Mouse (Mus musculus) spleen, adult 2 months (tissue): ENCODE measurements around the gene Pdpk1.

Experiments used
- CTCF ChIP-seq: fragments of 200-500 bp; IDR thresholded peaks from 2 replicates; pipeline ENCODE4 v1.5.1; 2011; ENCODE audit warnings: mild to moderate bottlenecking, inconsistent platforms; ENCODE audit not compliant: insufficient read depth, insufficient read length, insufficient replicate concordance; ENCODE audit errors: extremely low read depth
- POLR2A ChIP-seq: fragments of 200-500 bp; IDR thresholded peaks from 2 replicates; pipeline ENCODE4 v1.6.1; 2011; ENCODE audit warnings: low read depth, low read length, inconsistent platforms

DNA sequence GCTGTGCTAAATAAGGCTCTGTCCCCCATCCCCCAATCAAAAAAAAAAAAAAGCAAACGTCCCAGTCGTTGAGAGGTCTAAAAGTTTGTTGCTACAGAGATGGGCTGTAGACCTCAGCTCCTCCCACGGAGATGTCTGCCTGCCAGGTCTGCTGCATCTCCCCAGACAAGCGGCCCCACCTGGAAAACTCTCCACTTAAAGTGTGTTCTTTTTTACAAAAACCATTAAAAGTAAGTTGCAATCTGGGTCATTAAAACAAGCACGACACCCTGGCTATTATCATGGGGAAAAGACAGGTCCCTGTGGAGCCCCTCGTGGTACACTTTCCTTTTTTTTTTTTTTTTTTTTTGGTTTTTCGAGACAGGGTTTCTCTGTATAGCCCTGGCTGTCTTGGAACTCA lies 658 bp upstream of the Pdpk1 start:
- TF ChIP-seq CTCF = no peak
- TF ChIP-seq POLR2A = no peak
